ENCODE assay signal across 9 mouse cellular contexts in genomic region chrX:103483047-103483446, GRCm38 (mm10).
DNase-seq lines count a peak whose midpoint lies in the region; ATAC-seq lines count a peak whose summit lies in the region.
"Had no signal": no experiment of that assay in that cellular context is flagged by ENCODE, and none has a peak within 500 bp of the region (broad histone marks: within the 10 kb centered on the region; RNA-seq: fewer than 3 reads in every experiment).

No protein-coding gene starts in this region.

- WGBS in forebrain, embryonic 16.5 days, result 56% methylated on average over 17 of the region's 17 CpGs
- WGBS in intestine, embryonic 15.5 days, result 63% methylated on average over 17 of the region's 17 CpGs

- intact Hi-C loops in gastrocnemius, postnatal 14 days (cut with DNase I; ENCODE audit: low total_unique reads), result loop anchor here (5.0 kb wide), 2 partner anchors 119 to 139 kb away; no protein-coding TSS in a partner anchor

- no peaks in the 10 kb centered on the region for H3K27me3 ChIP-seq in forebrain, embryonic 16.5 days (replicated peaks; ENCODE audit: control insufficient read depth, insufficient read depth, low read length)
- H3K27me3 ChIP-seq in intestine, embryonic 15.5 days (replicated peaks), result no peaks in the 10 kb centered on the region
- H3K27me3 ChIP-seq: CH12.LX had no signal

- H3K9me3 ChIP-seq in forebrain, embryonic 16.5 days (ENCODE audit: control insufficient read depth, low read length), result no peaks in the 10 kb centered on the region
- no peaks in the 10 kb centered on the region for H3K9me3 ChIP-seq in intestine, embryonic 15.5 days

- no peaks in the 10 kb centered on the region for H3K4me1 ChIP-seq in forebrain, embryonic 16.5 days (replicated peaks; ENCODE audit: control insufficient read depth, insufficient read depth, low read length)
- no peaks in the 10 kb centered on the region for H3K4me1 ChIP-seq in intestine, embryonic 15.5 days (replicated peaks)

- H3K4me3 ChIP-seq in forebrain, embryonic 16.5 days (replicated peaks; ENCODE audit: low read length), result peak overlapping the region; percentile 51
- H3K4me3 ChIP-seq in intestine, embryonic 15.5 days (replicated peaks), result peak overlapping the region; percentile 41

- peak overlapping the region; percentile 51 for H3K4me2 ChIP-seq in forebrain, embryonic 16.5 days (ENCODE audit: low read length)
- H3K4me2 ChIP-seq in intestine, embryonic 15.5 days (replicated peaks), result peak overlapping the region; percentile 41

- no peak overlapping the region for H3K27ac ChIP-seq in forebrain, embryonic 16.5 days (ENCODE audit: low read length)
- no peak overlapping the region for H3K27ac ChIP-seq in intestine, embryonic 15.5 days

- ATAC-seq in forebrain, embryonic 16.5 days, result peak; percentile 41; the same call in 1 of the 2 replicates
- peak; percentile 65; the same call in 1 of the 2 replicates for ATAC-seq in intestine, embryonic 15.5 days

- no peaks in the 10 kb centered on the region for H3K36me3 ChIP-seq in forebrain, embryonic 16.5 days (ENCODE audit: control insufficient read depth, insufficient read depth)
- no peaks in the 10 kb centered on the region for H3K36me3 ChIP-seq in intestine, embryonic 15.5 days

- DNase-seq in gastrocnemius, postnatal 14 days, result peak; percentile 56
- no peak for DNase-seq in gastrocnemius, postnatal 10 days
- peak; percentile 79 for DNase-seq in adrenal gland, postnatal 14 days
- peak; percentile 76 for DNase-seq in lung, postnatal 36 days
- peak; percentile 61 for DNase-seq in retina, postnatal 1 day
- no peak for DNase-seq in testis, postnatal 14 days (ENCODE audit: low spot score)

- H3K9ac ChIP-seq in forebrain, embryonic 16.5 days (replicated peaks; ENCODE audit: low read depth, low read length), result no peak overlapping the region
- no peak overlapping the region for H3K9ac ChIP-seq in intestine, embryonic 15.5 days

Comparison
In these comparisons a context has a peak if more than half of its experiments do, and no peak if none do; other contexts are left out.
1. DNase-seq: peak in gastrocnemius, postnatal 14 days (single experiment), adrenal gland, postnatal 14 days (single experiment), lung, postnatal 36 days (single experiment) and retina, postnatal 1 day (single experiment); none in gastrocnemius, postnatal 10 days (single experiment) and testis, postnatal 14 days (single experiment).